Mouse (Mus musculus) embryo, embryonic 10.5 days (tissue): ENCODE measurements around the gene Itgb7.
A peak's percentile ranks its signal among the peaks of the same experiment; 100 is the strongest.

ENCODE experiments used
- DNase-seq: peaks from one replicate; pipeline ENCODE4 v3.0.0-alpha.2; 2015; ENCODE audit warnings: low spot score

Gene Itgb7

DNA sequence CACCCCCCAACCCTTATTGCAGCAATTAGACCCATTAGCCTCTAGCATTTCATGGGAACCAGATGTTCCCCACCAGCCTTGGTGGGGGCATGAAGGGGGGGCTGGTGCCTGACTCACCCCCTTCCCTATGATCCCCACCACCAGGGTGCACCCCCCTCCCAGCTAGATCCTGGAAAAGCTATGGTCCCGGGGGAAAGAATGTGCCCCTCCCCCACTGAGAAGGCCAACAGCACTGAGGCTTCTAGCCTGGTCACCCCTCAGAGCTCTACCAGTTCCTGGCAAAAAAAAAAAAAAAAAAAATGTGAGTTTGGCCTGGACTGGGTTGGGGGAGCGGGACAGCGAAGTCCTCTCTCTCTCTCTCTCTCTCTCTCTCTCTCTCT is 17.1 kb upstream of the Itgb7 start:
- DNase-seq: peak; percentile 73

DNA sequence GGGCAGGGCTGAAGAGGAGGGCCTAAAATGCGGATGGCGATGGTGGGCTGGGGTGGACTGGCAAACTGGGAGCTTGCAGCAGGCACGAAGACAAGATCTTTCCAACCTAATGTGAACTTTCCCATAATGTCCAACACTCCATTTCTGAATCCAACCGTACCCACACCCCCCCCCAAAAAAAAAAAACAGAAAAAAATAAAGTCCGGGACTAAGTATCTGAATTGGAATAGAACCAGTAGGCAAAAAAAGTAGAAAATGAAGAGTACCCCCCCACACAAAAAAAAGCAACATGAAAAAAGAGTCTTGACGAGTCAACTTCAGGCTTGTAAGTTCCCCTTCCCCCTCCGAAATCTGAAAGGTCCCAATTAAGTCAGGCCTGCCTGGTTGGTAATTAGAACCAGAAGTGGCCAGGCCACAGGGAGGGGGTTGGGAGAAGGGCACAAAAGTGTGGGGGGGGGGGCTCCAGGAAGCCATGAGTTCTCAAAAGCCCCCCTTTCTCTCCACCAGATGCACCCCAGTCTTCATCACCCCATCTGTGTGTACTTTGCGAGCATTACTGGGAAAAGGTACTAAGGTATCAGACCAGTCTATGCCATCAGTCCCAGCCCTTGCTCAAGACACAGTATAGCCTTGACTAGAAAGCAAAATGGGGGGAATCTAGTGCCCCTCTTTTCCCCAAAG is 16.5 kb upstream of the Itgb7 start:
- DNase-seq: peak; percentile 74

- DNase-seq: peak; percentile 81
Measured at GRCm38 (mm10) chr15:102247252-102248130, 15.7 kb upstream of the Itgb7 start.

GRCm38 (mm10) chr15:102246866-102247251 is 15.1 kb upstream of the Itgb7 start:
- peak; percentile 97 for DNase-seq

GRCm38 (mm10) chr15:102245891-102246741 is 14.4 kb upstream of the Itgb7 start:
- DNase-seq: peak; percentile 85

GRCm38 (mm10) chr15:102245461-102245881 is 13.7 kb upstream of the Itgb7 start:
- DNase-seq: no peak

DNA sequence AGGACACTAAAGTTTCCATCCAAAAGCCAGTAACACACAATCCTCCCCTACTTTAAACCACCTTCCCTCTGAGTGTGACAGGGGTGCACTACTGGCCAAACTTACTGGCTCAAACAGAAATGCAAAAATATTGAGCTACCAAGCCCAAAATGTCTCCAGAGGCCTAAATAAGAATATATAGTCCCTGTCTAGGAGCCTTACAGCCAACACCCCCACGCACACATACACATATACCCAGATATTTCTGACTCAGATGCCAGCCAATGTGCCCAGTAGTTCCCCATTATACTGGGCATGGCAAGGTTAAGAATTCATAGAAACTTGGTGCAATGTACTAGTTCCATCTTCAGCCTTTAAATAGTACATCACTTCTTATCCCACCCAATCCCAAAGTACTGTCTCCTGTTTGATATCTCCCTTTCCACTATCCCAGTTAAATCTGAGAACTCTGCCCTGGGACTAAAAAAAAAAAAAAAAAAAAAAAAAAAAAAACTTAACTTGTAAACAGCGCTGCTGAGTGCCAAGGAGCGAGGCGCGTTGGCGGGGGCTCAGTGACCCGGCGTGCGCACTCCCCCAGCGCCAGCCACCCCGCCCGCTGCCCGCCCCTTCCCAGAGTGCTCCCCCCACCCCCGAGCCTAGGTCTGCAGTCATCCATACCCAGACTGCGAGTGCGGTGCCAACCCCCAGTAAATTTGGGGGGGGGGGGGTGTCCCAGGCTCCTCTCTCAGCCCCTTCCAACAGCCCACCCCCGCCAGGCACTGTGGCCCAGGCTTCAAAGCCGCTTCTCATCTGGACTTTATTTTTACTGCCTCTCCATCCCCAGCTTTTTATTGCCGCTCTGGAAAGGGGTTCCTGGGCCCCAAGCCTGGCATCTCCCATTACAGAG is 12.8 kb upstream of the Itgb7 start:
- no peak for DNase-seq

DNA sequence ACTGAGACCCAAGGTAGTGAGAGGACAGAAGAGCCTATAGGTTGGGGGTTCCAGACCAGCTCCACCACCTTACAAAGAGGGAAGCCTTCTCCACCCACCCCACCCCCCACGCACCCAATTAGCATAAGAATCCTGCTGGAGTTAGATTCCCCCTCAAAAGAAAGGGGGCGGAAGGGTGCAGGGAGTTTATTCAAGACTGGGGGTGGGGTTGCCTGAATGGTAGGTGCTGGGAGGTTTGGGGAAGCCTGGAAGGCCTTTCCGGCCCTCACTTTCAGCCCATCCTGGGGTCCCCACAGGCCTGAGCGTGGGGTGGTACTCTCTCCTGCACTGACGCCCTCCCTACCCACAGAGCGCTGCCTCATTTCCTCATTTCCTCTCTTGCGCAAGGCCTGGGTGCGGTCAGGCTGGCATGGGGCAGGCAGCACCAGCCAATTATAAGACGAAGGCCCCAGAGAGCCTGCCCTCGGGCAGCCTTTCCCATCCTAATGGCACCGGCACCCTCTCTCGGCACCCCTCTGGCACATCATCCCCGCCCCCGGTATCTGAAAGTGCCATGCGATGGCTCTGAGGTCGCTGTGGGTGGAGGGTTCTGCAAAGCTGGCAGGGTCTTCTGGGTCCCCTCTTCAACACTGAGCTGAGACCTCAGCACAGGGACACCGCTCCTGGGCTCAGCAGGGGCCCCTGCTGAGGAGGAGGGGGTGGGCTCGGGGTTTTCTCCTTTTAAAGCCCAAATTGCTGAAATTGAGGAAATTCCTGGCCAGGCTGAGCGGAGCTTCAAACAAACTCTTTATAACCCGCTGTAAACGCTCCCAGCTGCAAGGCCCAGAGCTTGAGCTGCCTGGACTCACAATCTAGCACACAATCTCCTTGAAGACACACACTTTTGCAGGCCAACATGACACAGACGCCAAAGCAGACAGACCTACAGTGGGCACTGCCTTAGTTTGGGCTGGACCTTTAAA is 11.8 kb upstream of the Itgb7 start:
- peak; percentile 58 for DNase-seq

- DNase-seq: no peak
Measured at GRCm38 (mm10) chr15:102242404-102243228, 10.9 kb upstream of the Itgb7 start.

- DNase-seq: no peak
Measured at GRCm38 (mm10) chr15:102240607-102241006, 8.9 kb upstream of the Itgb7 start.

GRCm38 (mm10) chr15:102239851-102240250 is 8.1 kb upstream of the Itgb7 start:
- DNase-seq: no peak

DNA sequence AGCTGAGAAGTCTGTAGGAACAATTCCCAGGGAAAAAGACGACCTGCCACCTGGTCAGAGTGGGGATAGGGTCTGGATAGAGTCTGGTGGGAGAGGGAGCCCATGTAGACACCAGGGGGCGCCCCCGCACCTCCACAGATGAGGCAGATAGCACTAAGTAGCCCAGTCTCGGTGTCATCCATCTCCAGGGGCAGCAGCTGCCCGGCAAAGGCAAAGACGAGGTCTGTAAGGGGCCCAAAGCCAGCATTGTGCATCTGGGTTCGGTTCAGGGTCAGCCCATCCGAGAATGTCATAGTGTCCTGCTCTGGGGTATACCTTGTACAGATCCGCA is 7.5 kb upstream of the Itgb7 start:
- DNase-seq: peak; percentile 90

- no peak for DNase-seq
Measured at GRCm38 (mm10) chr15:102238543-102239259, 7.0 kb upstream of the Itgb7 start.

DNA sequence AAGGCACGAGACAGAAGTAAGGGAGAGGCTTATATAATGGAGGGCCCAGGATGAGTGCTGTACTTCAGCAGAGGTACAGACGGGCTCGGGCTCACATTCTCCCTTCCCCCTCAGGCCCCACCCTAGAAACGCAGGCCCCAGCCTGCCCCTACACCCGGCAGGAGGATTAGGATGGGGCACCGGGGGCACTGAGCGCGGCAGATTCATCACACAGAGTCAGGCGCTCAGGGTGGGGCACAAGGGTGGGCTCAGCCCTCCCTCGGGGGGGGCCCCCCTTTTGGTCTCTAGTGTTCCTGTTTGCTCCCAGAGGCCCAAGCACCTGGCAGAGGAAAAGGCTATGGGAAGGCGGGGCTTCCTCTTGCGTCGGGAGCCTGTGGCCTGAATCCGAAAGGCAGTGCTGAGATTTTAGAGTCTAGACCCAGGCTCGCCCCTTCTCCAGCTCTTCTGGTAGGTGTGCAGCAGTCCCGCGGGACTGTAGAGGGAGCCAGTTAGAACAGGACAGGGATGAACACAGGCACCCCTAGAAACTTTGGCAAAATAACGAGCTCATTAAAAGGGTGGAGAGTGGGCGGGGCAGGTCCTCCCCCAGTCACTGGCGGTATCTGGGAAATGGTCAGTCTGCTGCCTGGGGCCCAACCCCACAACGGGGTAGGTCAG is 3.8 kb upstream of the Itgb7 start:
- peak; percentile 39 for DNase-seq

DNA sequence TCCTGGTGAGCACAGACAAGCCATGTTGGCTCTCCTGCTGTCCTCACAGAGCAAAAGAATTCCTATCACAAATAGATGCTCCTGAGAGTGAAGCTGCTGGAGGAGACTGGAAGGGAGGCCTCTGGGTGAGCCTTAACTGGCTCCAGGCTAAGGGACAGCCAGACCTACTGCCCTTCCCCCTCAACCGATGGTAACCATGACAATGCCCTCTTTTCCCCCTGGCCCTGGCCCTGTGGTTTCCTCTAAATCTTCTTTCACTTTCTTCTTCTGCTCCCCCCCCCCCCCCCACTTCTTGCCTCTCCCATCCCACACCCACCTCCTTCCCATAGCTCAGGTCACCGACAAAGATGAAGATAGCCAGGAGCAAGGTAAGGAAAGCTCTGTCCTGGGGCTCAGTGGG is 2.2 kb upstream of the Itgb7 start:
- DNase-seq: no peak

GRCm38 (mm10) chr15:102232764-102233163 is 1.0 kb upstream of the Itgb7 start:
- no peak for DNase-seq

DNA sequence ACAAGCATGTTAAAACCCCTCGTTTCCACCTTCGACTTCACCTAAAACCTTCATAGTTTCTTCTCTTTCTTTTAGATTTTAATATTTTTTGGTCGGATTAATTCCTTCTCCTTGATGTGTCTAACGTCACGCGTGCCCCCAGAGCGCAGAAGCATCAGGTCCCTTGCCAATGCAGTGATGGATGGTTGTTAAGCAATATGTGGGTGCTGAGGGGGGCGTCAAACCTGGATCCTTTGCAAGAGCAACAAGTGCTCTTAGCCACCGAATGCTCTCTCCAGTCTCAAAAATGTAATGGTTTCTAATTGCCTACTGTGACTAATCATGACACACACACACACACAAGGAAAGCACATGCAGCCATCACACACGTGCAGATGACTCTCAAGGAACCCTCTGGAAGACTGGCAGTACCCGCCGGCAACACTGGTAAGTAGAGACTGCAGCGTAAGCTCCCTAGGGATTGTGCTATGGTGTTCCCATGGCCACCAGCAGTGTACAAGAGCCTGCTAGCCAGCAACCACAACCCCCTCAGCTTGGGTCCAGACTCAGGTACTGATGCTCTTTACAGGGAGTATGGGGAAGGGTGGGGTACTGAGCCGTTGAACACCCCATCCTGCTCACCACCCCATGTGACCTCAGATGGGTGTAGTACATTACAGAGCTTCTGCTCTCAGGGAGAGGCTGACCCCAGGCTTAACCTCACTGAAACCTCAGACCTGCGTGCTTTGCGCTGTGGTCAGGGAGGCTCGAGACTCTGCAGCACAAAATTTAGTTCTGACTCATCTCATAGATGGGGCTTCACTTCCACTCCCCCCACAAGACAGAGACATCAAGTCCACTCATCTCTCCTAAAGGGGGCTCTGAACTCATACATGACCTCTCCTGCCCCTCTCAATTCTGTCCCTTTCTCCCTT is 1.1 kb downstream of the Itgb7 start:
- no peak for DNase-seq
